Mouse (Mus musculus): ENCODE data around the gene Use1. TPM values are rescaled to one million over a fixed set of nuclear protein-coding genes. Genes with fewer than 3 reads are reported as not detected.

The Use1 gene
- polyA plus RNA-seq, 1 experiment, result 127 TPM

DNA sequence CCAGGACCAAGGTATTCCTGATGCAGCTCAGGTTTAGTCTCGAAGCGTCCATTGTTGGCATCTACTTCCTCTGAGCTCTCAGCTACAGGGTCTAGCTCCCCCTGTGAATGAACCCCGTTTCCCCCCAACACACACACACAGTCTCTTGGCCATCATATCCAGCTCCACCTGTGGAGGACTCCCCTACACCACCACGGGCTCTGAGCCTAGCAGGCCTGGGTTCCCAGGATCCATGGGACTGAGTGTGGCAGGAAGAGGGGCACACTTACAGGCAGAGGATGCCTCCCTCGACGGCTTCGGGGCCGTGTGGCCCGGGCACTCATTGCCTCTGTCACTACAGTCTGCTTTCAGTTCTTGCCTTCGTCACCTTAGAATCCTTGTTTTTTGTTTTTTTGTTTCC lies 28.4 kb downstream of the Use1 start:
- TF ChIP-seq POLR2A (IDR thresholded peaks at IDR 0.05; ENCODE audit: low read depth, low read length) (no peak), CTCF (conservative IDR thresholded peaks at IDR 0.05; ENCODE audit: insufficient read depth, insufficient read length, low read depth, low read length) (no peak)
- H3K27me3 ChIP-seq (replicated peaks; ENCODE audit: control insufficient read depth, insufficient read depth, low read length), result no peaks in the 10 kb centered on the region
- H3K4me1 ChIP-seq (ENCODE audit: control insufficient read depth, insufficient read depth, low read length), result peaks cover 5% of the 10 kb centered on the region; the same call in 1 of the 2 replicates
- H3K27ac ChIP-seq (ENCODE audit: insufficient read depth, low read depth, low read length), result peak overlapping the region; percentile 75
- H3K4me3 ChIP-seq (ENCODE audit: insufficient read depth, low read depth, low read length), result peak overlapping the region; percentile 59
- H3K36me3 ChIP-seq (ENCODE audit: control insufficient read depth, insufficient read depth, low read length), result no peaks in the 10 kb centered on the region
- WGBS, result 73% methylated on average over 10 of the region's 10 CpGs
- no peak for DNase-seq

DNA sequence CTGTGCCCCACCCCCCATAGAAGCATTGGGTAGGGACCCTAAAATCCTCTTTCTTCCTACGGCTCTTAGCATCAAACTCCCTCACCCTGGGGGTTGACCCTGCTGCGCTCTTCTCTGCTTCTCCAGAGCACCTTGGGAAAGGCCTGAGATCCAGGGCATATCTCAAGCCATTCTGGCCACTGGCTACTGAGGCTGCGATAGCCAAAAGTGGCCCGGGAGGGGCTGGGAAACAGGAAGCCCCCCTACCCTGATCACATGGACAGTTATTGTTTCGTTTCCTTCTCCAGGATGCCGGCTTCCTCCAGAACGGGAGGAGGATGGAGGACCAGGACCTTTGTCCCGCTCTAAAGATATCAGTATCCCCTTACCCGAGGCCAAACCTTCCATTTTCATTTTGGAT lies 29.0 kb downstream of the Use1 start, which contains the start of gene Ushbp1:
TSS of gene Ushbp1 (minus strand) at position 174 of the 400 bp plus-strand sequence.
- WGBS, result 70% methylated on average over 9 of the region's 9 CpGs
- TF ChIP-seq POLR2A (IDR thresholded peaks at IDR 0.05; ENCODE audit: low read depth, low read length), result peak; percentile 40
- TF ChIP-seq CTCF (conservative IDR thresholded peaks at IDR 0.05; ENCODE audit: insufficient read depth, insufficient read length, low read depth, low read length), result no peak
- no peaks in the 10 kb centered on the region for H3K36me3 ChIP-seq (ENCODE audit: control insufficient read depth, insufficient read depth, low read length)
- H3K4me1 ChIP-seq (ENCODE audit: control insufficient read depth, insufficient read depth, low read length), result peaks cover 5% of the 10 kb centered on the region; the same call in 1 of the 2 replicates
- DNase-seq, result peak; percentile 79
- peak within 1 kb of the TSS; percentile 82 for H3K27ac ChIP-seq (ENCODE audit: insufficient read depth, low read depth, low read length)
- peak within 1 kb of the TSS; percentile 75 for H3K4me3 ChIP-seq (ENCODE audit: insufficient read depth, low read depth, low read length)
- no peaks in the 10 kb centered on the region for H3K27me3 ChIP-seq (replicated peaks; ENCODE audit: control insufficient read depth, insufficient read depth, low read length)

GRCm38 (mm10) chr8:71396639-71397305 lies 30.1 kb downstream of the Use1 start, which contains the start of gene Babam1:
TSS of gene Babam1 (plus strand) at chr8:71396861.
- peak; percentile 98 for DNase-seq
- H3K4me1 ChIP-seq (ENCODE audit: control insufficient read depth, insufficient read depth, low read length), result peaks cover 5% of the 10 kb centered on the region; the same call in 1 of the 2 replicates
- WGBS, result under 1% methylated on average over 34 of the region's 34 CpGs
- peak within 1 kb of the TSS; percentile 75 for H3K4me3 ChIP-seq (ENCODE audit: insufficient read depth, low read depth, low read length)
- no peaks in the 10 kb centered on the region for H3K27me3 ChIP-seq (replicated peaks; ENCODE audit: control insufficient read depth, insufficient read depth, low read length)
- TF ChIP-seq CTCF (conservative IDR thresholded peaks at IDR 0.05; ENCODE audit: insufficient read depth, insufficient read length, low read depth, low read length) (no peak), POLR2A (IDR thresholded peaks at IDR 0.05; ENCODE audit: low read depth, low read length) (no peak)
- no peaks in the 10 kb centered on the region for H3K36me3 ChIP-seq (ENCODE audit: control insufficient read depth, insufficient read depth, low read length)
- H3K27ac ChIP-seq (ENCODE audit: insufficient read depth, low read depth, low read length), result peak within 1 kb of the TSS; percentile 82

- Histone ChIP-seq H3K27ac (ENCODE audit: insufficient read depth, low read depth, low read length) (no peak overlapping the region), H3K4me1 (ENCODE audit: control insufficient read depth, insufficient read depth, low read length) (peaks cover 5% of the 10 kb centered on the region; the same call in 1 of the 2 replicates), H3K36me3 (ENCODE audit: control insufficient read depth, insufficient read depth, low read length) (no peaks in the 10 kb centered on the region), H3K27me3 (replicated peaks; ENCODE audit: control insufficient read depth, insufficient read depth, low read length) (no peaks in the 10 kb centered on the region), H3K4me3 (ENCODE audit: insufficient read depth, low read depth, low read length) (0 out of 2 replicates have a peak overlapping the region, but pooled peaks have one; percentile 75)
- WGBS, result 83% methylated on average over 12 of the region's 12 CpGs
- no peak for TF ChIP-seq POLR2A (IDR thresholded peaks at IDR 0.05; ENCODE audit: low read depth, low read length)
- no peak for TF ChIP-seq CTCF (conservative IDR thresholded peaks at IDR 0.05; ENCODE audit: insufficient read depth, insufficient read length, low read depth, low read length)
- DNase-seq, result no peak
These were observed 31.1 kb downstream of the Use1 start for GRCm38 (mm10) chr8:71397701-71398100.

GRCm38 (mm10) chr8:71400826-71401225 lies 34.2 kb downstream of the Use1 start:
- H3K4me3 ChIP-seq (ENCODE audit: insufficient read depth, low read depth, low read length), result no peak overlapping the region
- WGBS, result 93% methylated on average over 2 of the region's 2 CpGs

DNA sequence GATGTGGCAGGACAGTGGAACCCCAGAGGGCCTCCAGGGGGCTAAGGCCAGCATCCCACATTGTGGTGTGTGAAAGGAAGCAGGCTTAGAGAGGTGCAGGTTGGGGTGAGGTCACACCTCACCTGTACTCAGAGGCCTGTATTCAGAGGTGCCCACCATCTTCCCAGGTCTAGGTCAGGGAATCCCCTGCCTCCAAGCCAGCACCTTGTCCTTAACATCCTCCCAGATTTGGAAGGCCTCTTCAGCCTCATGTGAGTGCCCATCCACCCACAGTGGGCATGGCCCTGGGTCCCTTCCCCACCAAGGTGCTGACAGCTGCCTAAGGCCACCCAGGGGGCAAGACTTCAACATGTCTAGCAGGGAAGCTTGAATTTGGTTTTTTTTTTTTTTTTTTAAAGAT lies 34.8 kb downstream of the Use1 start:
- Histone ChIP-seq H3K4me1 (ENCODE audit: control insufficient read depth, insufficient read depth, low read length) (peaks cover 12% of the 10 kb centered on the region; the same call in 1 of the 2 replicates), H3K4me3 (ENCODE audit: insufficient read depth, low read depth, low read length) (no peak overlapping the region), H3K27me3 (replicated peaks; ENCODE audit: control insufficient read depth, insufficient read depth, low read length) (no peaks in the 10 kb centered on the region), H3K27ac (ENCODE audit: insufficient read depth, low read depth, low read length) (no peak overlapping the region), H3K36me3 (ENCODE audit: control insufficient read depth, insufficient read depth, low read length) (no peaks in the 10 kb centered on the region)
- TF ChIP-seq CTCF (conservative IDR thresholded peaks at IDR 0.05; ENCODE audit: insufficient read depth, insufficient read length, low read depth, low read length) (no peak), POLR2A (IDR thresholded peaks at IDR 0.05; ENCODE audit: low read depth, low read length) (no peak)
- DNase-seq, result no peak

More at GRCm38 (mm10) chr8:71400826-71401225, 34.2 kb downstream of the Use1 start:
- Histone ChIP-seq H3K27me3 (replicated peaks; ENCODE audit: control insufficient read depth, insufficient read depth, low read length) (no peaks in the 10 kb centered on the region), H3K4me1 (ENCODE audit: control insufficient read depth, insufficient read depth, low read length) (peaks cover 15% of the 10 kb centered on the region; the same call in 1 of the 2 replicates), H3K36me3 (ENCODE audit: control insufficient read depth, insufficient read depth, low read length) (no peaks in the 10 kb centered on the region), H3K27ac (ENCODE audit: insufficient read depth, low read depth, low read length) (no peak overlapping the region)
- no peak for TF ChIP-seq CTCF (conservative IDR thresholded peaks at IDR 0.05; ENCODE audit: insufficient read depth, insufficient read length, low read depth, low read length)
- no peak for TF ChIP-seq POLR2A (IDR thresholded peaks at IDR 0.05; ENCODE audit: low read depth, low read length)
- DNase-seq, result no peak

- H3K27ac ChIP-seq (ENCODE audit: insufficient read depth, low read depth, low read length), result no peak overlapping the region
- 88% methylated on average over 9 of the region's 9 CpGs for WGBS
- H3K4me1 ChIP-seq (ENCODE audit: control insufficient read depth, insufficient read depth, low read length), result peaks cover 12% of the 10 kb centered on the region; the same call in 1 of the 2 replicates
- no peak for DNase-seq
- H3K36me3 ChIP-seq (ENCODE audit: control insufficient read depth, insufficient read depth, low read length), result no peaks in the 10 kb centered on the region
- H3K27me3 ChIP-seq (replicated peaks; ENCODE audit: control insufficient read depth, insufficient read depth, low read length), result no peaks in the 10 kb centered on the region
- no peak overlapping the region for H3K4me3 ChIP-seq (ENCODE audit: insufficient read depth, low read depth, low read length)
- TF ChIP-seq POLR2A (IDR thresholded peaks at IDR 0.05; ENCODE audit: low read depth, low read length), result no peak
- no peak for TF ChIP-seq CTCF (conservative IDR thresholded peaks at IDR 0.05; ENCODE audit: insufficient read depth, insufficient read length, low read depth, low read length)
These were observed 35.9 kb downstream of the Use1 start for GRCm38 (mm10) chr8:71402446-71402964.

Data from kidney, adult 2 months (tissue).